In the genomic region with DNA sequence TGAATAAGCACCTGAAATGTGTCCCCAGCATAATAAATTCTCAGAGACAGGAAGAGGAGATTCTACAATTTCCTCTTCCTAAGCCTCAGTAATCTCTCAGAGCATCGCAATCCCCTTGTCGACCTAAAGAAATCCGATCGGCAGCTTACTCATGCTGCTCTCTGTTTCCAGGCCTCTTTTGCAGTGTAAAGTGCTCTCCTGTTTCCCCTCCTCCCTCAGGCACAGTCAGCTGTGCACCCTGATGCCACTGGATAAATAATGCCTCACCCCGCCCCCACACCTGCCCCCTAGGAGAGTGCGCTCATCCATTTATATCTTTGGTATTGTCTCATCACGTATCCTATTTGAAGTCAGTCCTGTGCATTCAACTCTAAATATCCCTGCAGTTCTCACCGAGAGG, we compare ENCODE assay signal across 11 mouse cellular contexts. TPM values are rescaled to one million over a fixed set of nuclear protein-coding genes. Genes with fewer than 3 reads are reported as not detected.
DNase-seq lines count a peak whose midpoint lies in the region; ATAC-seq and TF ChIP-seq lines count a peak whose summit lies in the region.
"Had no signal": no experiment of that assay in that cellular context is flagged by ENCODE, and none has a peak within 500 bp of the region (broad histone marks: within the 10 kb centered on the region; RNA-seq: fewer than 3 reads in every experiment).

No protein-coding gene starts in this region.

- TF ChIP-seq CTCF in kidney, postnatal 0 days (IDR thresholded peaks at IDR 0.05; ENCODE audit: low read depth) = no peak
- no peak for TF ChIP-seq CTCF in embryonic fibroblast, embryonic 13.5 days (IDR thresholded peaks at IDR 0.05; ENCODE audit: borderline replicate concordance, insufficient read depth, low read length)

- H3K27ac ChIP-seq in kidney, postnatal 0 days = no peak overlapping the region
- H3K27ac ChIP-seq in embryonic fibroblast, embryonic 13.5 days (ENCODE audit: insufficient read depth, low read length) = peak overlapping the region; percentile 10
- peak overlapping the region; percentile 38 for H3K27ac ChIP-seq in midbrain, embryonic 10.5 days (replicated peaks)
- H3K27ac ChIP-seq in liver, embryonic 12.5 days = no peak overlapping the region

- 26% methylated on average over 8 of the region's 8 CpGs for WGBS in kidney, postnatal 0 days
- WGBS in midbrain, embryonic 10.5 days = 15% methylated on average over 8 of the region's 8 CpGs
- WGBS in liver, embryonic 12.5 days (ENCODE audit: insufficient replicate concordance) = 56% methylated on average over 8 of the region's 8 CpGs

- H3K4me2 ChIP-seq in kidney, postnatal 0 days (ENCODE audit: low read length) = no peak overlapping the region
- no peak overlapping the region for H3K4me2 ChIP-seq in liver, embryonic 12.5 days

- H3K36me3 ChIP-seq in kidney, postnatal 0 days (ENCODE audit: insufficient read depth, low read length) = no peaks in the 10 kb centered on the region
- H3K36me3 ChIP-seq in midbrain, embryonic 10.5 days = no peaks in the 10 kb centered on the region
- no peaks in the 10 kb centered on the region for H3K36me3 ChIP-seq in liver, embryonic 12.5 days

- H3K27me3 ChIP-seq in kidney, postnatal 0 days (ENCODE audit: insufficient read depth, low read length) = no peaks in the 10 kb centered on the region
- H3K27me3 ChIP-seq in midbrain, embryonic 10.5 days (ENCODE audit: low read depth, poor library complexity, severe bottlenecking) = no peaks in the 10 kb centered on the region
- H3K27me3 ChIP-seq in liver, embryonic 12.5 days (replicated peaks) = no peaks in the 10 kb centered on the region

- ATAC-seq in kidney, postnatal 0 days (replicated peaks; ENCODE audit: low FRiP score, low read depth) = peak; percentile 80
- no peak for ATAC-seq in liver, embryonic 12.5 days
- ATAC-seq: CD4-positive, CD25-positive, alpha-beta regulatory T cell, adult 4 months had no signal

- H3K9me3 ChIP-seq in kidney, postnatal 0 days (replicated peaks; ENCODE audit: low read length) = no peaks in the 10 kb centered on the region
- H3K9me3 ChIP-seq in midbrain, embryonic 10.5 days (replicated peaks) = no peaks in the 10 kb centered on the region
- no peaks in the 10 kb centered on the region for H3K9me3 ChIP-seq in liver, embryonic 12.5 days (replicated peaks)

- no peak overlapping the region for H3K4me3 ChIP-seq in kidney, postnatal 0 days (replicated peaks; ENCODE audit: low read depth, low read length)
- no peak overlapping the region for H3K4me3 ChIP-seq in embryonic fibroblast, embryonic 13.5 days (ENCODE audit: insufficient read depth, low read length)
- H3K4me3 ChIP-seq in midbrain, embryonic 10.5 days = no peak overlapping the region
- H3K4me3 ChIP-seq in liver, embryonic 12.5 days = no peak overlapping the region

- H3K9ac ChIP-seq in kidney, postnatal 0 days (ENCODE audit: low read depth, low read length) = no peak overlapping the region
- no peak overlapping the region for H3K9ac ChIP-seq in liver, embryonic 12.5 days

- no peaks in the 10 kb centered on the region for H3K4me1 ChIP-seq in kidney, postnatal 0 days (replicated peaks; ENCODE audit: insufficient read depth, low read length)
- peaks cover 7% of the 10 kb centered on the region for H3K4me1 ChIP-seq in embryonic fibroblast, embryonic 13.5 days (ENCODE audit: control insufficient read depth, insufficient read depth, low read length)
- peaks cover 11% of the 10 kb centered on the region for H3K4me1 ChIP-seq in midbrain, embryonic 10.5 days
- no peaks in the 10 kb centered on the region for H3K4me1 ChIP-seq in liver, embryonic 12.5 days

- TF ChIP-seq POLR2A in embryonic fibroblast, embryonic 13.5 days (IDR thresholded peaks at IDR 0.05; ENCODE audit: low read depth, low read length) = no peak

- peak; percentile 83 for DNase-seq in kidney, postnatal 0 days (ENCODE audit: low spot score)
- no peak for DNase-seq in kidney, postnatal 10 days
- peak; percentile 12 for DNase-seq in midbrain, embryonic 10.5 days (ENCODE audit: low spot score)
- peak; percentile 56 for DNase-seq in retina, embryonic 14.5 days (ENCODE audit: low spot score)
- DNase-seq in heart, postnatal 4 days = no peak
- DNase-seq in adrenal gland, adult (ENCODE audit: inconsistent age in 2 of 2, low spot score in 1 of 2) = no peak
- DNase-seq: cerebellum, adult 18-20 months; thymus, postnatal 36 days had no signal

RNA-seq across cellular contexts. Expression of a gene that starts 41.9 kb away (rescaled TPM):
- 57.1 and 58.7 TPM in 2 replicates for polyA plus RNA-seq in kidney, postnatal 0 days (2015; fragmentation: Nextera tagmentation; extraction: Ambion mirVana)
- polyA plus RNA-seq in embryonic fibroblast, embryonic 13.5 days (2011; ENCODE audit: insufficient read length, low read depth, missing spikeins) = 40.6 and 45.4 TPM in 2 replicates
- polyA plus RNA-seq in midbrain, embryonic 10.5 days (2016; fragmentation: Nextera tagmentation; extraction: Ambion mirVana) = 101 and 121 TPM in 2 replicates
- 29.9 and 31.6 TPM in 2 replicates for polyA plus RNA-seq in liver, embryonic 12.5 days (2016; fragmentation: Nextera tagmentation; extraction: Ambion mirVana)
- 10 to 100 TPM; 55.2 to 57.5 TPM for total RNA-seq in heart, postnatal 4 days (2021)

Comparison
In these comparisons a context has a peak if more than half of its experiments do, and no peak if none do; other contexts are left out.
1. DNase-seq: peak in kidney, postnatal 0 days (single experiment), midbrain, embryonic 10.5 days (single experiment) and retina, embryonic 14.5 days (single experiment); none in kidney, postnatal 10 days (single experiment), heart, postnatal 4 days (single experiment) and adrenal gland, adult (0 of 2).
2. H3K27ac ChIP-seq: peak in embryonic fibroblast, embryonic 13.5 days (single experiment) and midbrain, embryonic 10.5 days (single experiment); none in kidney, postnatal 0 days (single experiment) and liver, embryonic 12.5 days (single experiment).